Mouse (Mus musculus): ENCODE measurements around the gene Rab8a. TPM values are rescaled to one million over a fixed set of nuclear protein-coding genes. Genes with fewer than 3 reads are reported as not detected.

Gene Rab8a
- total and polyA plus RNA-seq, 3 experiments = 23.6 to 40.9 (median 24.2) TPM

GRCm38 (mm10) chr8:72127834-72128233 is 33.2 kb upstream of the Rab8a start:
- DNase-seq = no peak
- Histone ChIP-seq H3K27me3 (ENCODE audit: control insufficient read depth, insufficient read depth, low read length) (no peaks in the 10 kb centered on the region), H3K36me3 (ENCODE audit: control insufficient read depth, insufficient read depth, low read length) (no peaks in the 10 kb centered on the region), H3K27ac (no peak overlapping the region), H3K4me1 (ENCODE audit: control insufficient read depth, insufficient read depth, low read length) (no peaks in the 10 kb centered on the region), H3K9ac (ENCODE audit: low read depth, low read length) (no peak overlapping the region), H3K79me2 (replicated peaks; ENCODE audit: control insufficient read depth, insufficient read depth, low read length) (no peaks in the 10 kb centered on the region), H3K4me3 (no peak overlapping the region)
- no peak for TF ChIP-seq CTCF (IDR thresholded peaks at IDR 0.05)
- TF ChIP-seq POLR2A (IDR thresholded peaks at IDR 0.05; ENCODE audit: insufficient read depth, low read depth, low read length) = no peak
- TF ChIP-seq EP300 (IDR thresholded peaks at IDR 0.05; ENCODE audit: insufficient read depth, low read depth, low read length) = no peak
- intact Hi-C loops (cut with DNase I) = no loop called here
- WGBS = 56% methylated on average over 1 of the region's 1 CpGs

DNA sequence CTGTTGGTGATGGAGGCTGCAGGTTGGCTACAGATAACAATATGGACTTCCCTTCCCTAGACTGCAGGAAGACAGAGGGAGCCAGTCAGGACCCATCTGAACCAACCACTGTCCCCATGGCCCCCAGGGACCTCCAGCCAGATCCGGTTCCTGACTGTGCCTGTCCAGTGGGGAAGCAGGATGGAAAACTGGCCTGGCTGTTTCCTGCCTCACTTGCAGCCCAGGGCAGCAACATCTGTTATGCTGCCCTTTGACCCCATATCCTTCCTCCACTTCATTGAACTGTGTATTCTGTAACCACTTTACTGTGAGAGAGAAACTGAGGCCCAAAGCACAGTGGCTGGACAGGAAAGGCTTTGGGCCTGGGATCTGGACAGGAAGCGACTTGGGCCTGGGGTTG is 29.7 kb upstream of the Rab8a start:
- Histone ChIP-seq H3K27ac (peak overlapping the region; percentile 20), H3K79me2 (replicated peaks; ENCODE audit: control insufficient read depth, insufficient read depth, low read length) (0 out of 2 replicates have a peak, but pooled peaks cover 2% of the 10 kb centered on the region), H3K36me3 (ENCODE audit: control insufficient read depth, insufficient read depth, low read length) (no peaks in the 10 kb centered on the region), H3K9ac (ENCODE audit: low read depth, low read length) (no peak overlapping the region), H3K27me3 (ENCODE audit: control insufficient read depth, insufficient read depth, low read length) (no peaks in the 10 kb centered on the region), H3K4me1 (ENCODE audit: control insufficient read depth, insufficient read depth, low read length) (peaks cover 5% of the 10 kb centered on the region), H3K4me3 (no peak overlapping the region)
- intact Hi-C loops (cut with DNase I) = no loop called here
- DNase-seq = peak in 1 of 2 experiments; percentile 40
- no peak for TF ChIP-seq EP300 (IDR thresholded peaks at IDR 0.05; ENCODE audit: insufficient read depth, low read depth, low read length)
- TF ChIP-seq CTCF (IDR thresholded peaks at IDR 0.05) = no peak
- TF ChIP-seq POLR2A (IDR thresholded peaks at IDR 0.05; ENCODE audit: insufficient read depth, low read depth, low read length) = no peak
- 51% methylated on average over 2 of the region's 2 CpGs for WGBS

DNA sequence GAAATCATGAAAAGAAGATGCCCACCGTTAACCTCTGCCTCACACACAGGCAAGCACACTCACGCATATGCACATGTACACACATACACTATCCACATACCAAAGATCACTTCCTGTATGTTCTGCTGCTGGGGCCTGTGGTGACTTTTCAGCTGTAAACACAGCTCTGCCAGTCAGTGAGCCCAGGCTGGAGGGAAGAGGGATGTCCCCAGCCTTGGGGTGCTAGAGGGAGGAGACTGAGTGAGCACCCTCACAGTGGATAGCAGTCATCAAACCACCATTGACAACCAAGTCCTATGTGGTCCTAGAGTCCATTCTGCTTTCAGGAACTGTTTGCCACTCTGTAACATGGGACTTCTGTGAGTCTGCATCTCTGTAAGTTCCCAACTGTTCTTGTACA is 29.1 kb upstream of the Rab8a start:
- H3K4me1 ChIP-seq (ENCODE audit: control insufficient read depth, insufficient read depth, low read length) = peaks cover 5% of the 10 kb centered on the region
- H3K27ac ChIP-seq = peak overlapping the region; percentile 20; the same call in 1 of the 2 replicates
- no peak for DNase-seq
- no peak overlapping the region for H3K4me3 ChIP-seq
- H3K9ac ChIP-seq (ENCODE audit: low read depth, low read length) = no peak overlapping the region
- no peak for TF ChIP-seq CTCF (IDR thresholded peaks at IDR 0.05)
- no peak for TF ChIP-seq EP300 (IDR thresholded peaks at IDR 0.05; ENCODE audit: insufficient read depth, low read depth, low read length)
- no peak for TF ChIP-seq POLR2A (IDR thresholded peaks at IDR 0.05; ENCODE audit: insufficient read depth, low read depth, low read length)
- no peaks in the 10 kb centered on the region for H3K27me3 ChIP-seq (ENCODE audit: control insufficient read depth, insufficient read depth, low read length)
- no peaks in the 10 kb centered on the region for H3K36me3 ChIP-seq (ENCODE audit: control insufficient read depth, insufficient read depth, low read length)
- intact Hi-C loops (cut with DNase I) = no loop called here
- WGBS = 78% methylated on average over 2 of the region's 2 CpGs
- 0 out of 2 replicates have a peak, but pooled peaks cover 2% of the 10 kb centered on the region for H3K79me2 ChIP-seq (replicated peaks; ENCODE audit: control insufficient read depth, insufficient read depth, low read length)

- Histone ChIP-seq H3K4me1 (ENCODE audit: control insufficient read depth, insufficient read depth, low read length) (peaks cover 8% of the 10 kb centered on the region), H3K9ac (ENCODE audit: low read depth, low read length) (no peak overlapping the region), H3K4me3 (no peak overlapping the region), H3K27me3 (ENCODE audit: control insufficient read depth, insufficient read depth, low read length) (no peaks in the 10 kb centered on the region), H3K36me3 (ENCODE audit: control insufficient read depth, insufficient read depth, low read length) (no peaks in the 10 kb centered on the region), H3K79me2 (replicated peaks; ENCODE audit: control insufficient read depth, insufficient read depth, low read length) (0 out of 2 replicates have a peak, but pooled peaks cover 2% of the 10 kb centered on the region), H3K27ac (no peak overlapping the region)
- WGBS = 96% methylated on average over 1 of the region's 1 CpGs
- intact Hi-C loops (cut with DNase I) = no loop called here
- DNase-seq = no peak
- TF ChIP-seq POLR2A (IDR thresholded peaks at IDR 0.05; ENCODE audit: insufficient read depth, low read depth, low read length) = no peak
- no peak for TF ChIP-seq CTCF (IDR thresholded peaks at IDR 0.05)
- TF ChIP-seq EP300 (IDR thresholded peaks at IDR 0.05; ENCODE audit: insufficient read depth, low read depth, low read length) = no peak
Observed at GRCm38 (mm10) chr8:72132417-72132816, 28.6 kb upstream of the Rab8a start.

DNA sequence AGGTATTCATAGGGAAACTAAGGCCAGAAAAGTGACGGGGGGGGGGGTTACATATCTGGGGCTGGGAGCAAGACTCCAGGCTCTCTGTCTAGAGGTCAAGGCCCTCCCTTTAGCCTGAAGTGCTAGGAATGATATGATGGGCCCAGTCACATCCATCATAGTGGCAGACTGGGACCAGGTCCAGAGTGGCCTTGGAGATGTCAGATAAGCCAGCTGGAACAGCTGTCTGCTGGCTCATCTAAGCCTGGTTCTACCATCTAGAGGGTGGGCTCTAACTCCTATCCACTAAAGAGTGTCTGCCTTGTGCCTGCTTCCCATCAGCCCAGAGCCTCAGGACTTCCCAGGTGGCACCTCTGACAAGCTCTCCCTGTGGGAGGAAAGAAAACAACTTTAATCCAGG is 28.1 kb upstream of the Rab8a start:
- no peaks in the 10 kb centered on the region for H3K27me3 ChIP-seq (ENCODE audit: control insufficient read depth, insufficient read depth, low read length)

GRCm38 (mm10) chr8:72133507-72133906 is 27.5 kb upstream of the Rab8a start:
- no peak for TF ChIP-seq POLR2A (IDR thresholded peaks at IDR 0.05; ENCODE audit: insufficient read depth, low read depth, low read length)
- TF ChIP-seq EP300 (IDR thresholded peaks at IDR 0.05; ENCODE audit: insufficient read depth, low read depth, low read length) = no peak
- TF ChIP-seq CTCF (IDR thresholded peaks at IDR 0.05) = no peak
- whole genome bisulfite sequencing = 26% methylated on average over 1 of the region's 1 CpGs
- intact Hi-C loops (cut with DNase I) = no loop called here
- H3K27me3 ChIP-seq (ENCODE audit: control insufficient read depth, insufficient read depth, low read length) = no peaks in the 10 kb centered on the region
- no peak overlapping the region for H3K4me3 ChIP-seq
- peaks cover 15% of the 10 kb centered on the region for H3K4me1 ChIP-seq (ENCODE audit: control insufficient read depth, insufficient read depth, low read length)
- DNase-seq = no peak
- peaks cover 2% of the 10 kb centered on the region for H3K36me3 ChIP-seq (ENCODE audit: control insufficient read depth, insufficient read depth, low read length)
- no peak overlapping the region for H3K27ac ChIP-seq
- no peak overlapping the region for H3K9ac ChIP-seq (ENCODE audit: low read depth, low read length)
- peaks cover 4% of the 10 kb centered on the region; the same call in 1 of the 2 replicates for H3K79me2 ChIP-seq (replicated peaks; ENCODE audit: control insufficient read depth, insufficient read depth, low read length)

More for the DNA sequence above, 28.1 kb upstream of the Rab8a start:
- Histone ChIP-seq H3K27ac (no peak overlapping the region), H3K4me1 (ENCODE audit: control insufficient read depth, insufficient read depth, low read length) (peaks cover 11% of the 10 kb centered on the region), H3K4me3 (no peak overlapping the region), H3K36me3 (ENCODE audit: control insufficient read depth, insufficient read depth, low read length) (no peaks in the 10 kb centered on the region; the same call in 1 of the 2 replicates), H3K9ac (ENCODE audit: low read depth, low read length) (no peak overlapping the region), H3K79me2 (replicated peaks; ENCODE audit: control insufficient read depth, insufficient read depth, low read length) (0 out of 2 replicates have a peak, but pooled peaks cover 2% of the 10 kb centered on the region)
- DNase-seq = no peak
- TF ChIP-seq CTCF (IDR thresholded peaks at IDR 0.05) = no peak
- no peak for TF ChIP-seq EP300 (IDR thresholded peaks at IDR 0.05; ENCODE audit: insufficient read depth, low read depth, low read length)
- TF ChIP-seq POLR2A (IDR thresholded peaks at IDR 0.05; ENCODE audit: insufficient read depth, low read depth, low read length) = no peak
- 58% methylated on average over 1 of the region's 1 CpGs for WGBS
- intact Hi-C loops (cut with DNase I) = no loop called here

Data from heart, adult 2 months (tissue).